Mouse (Mus musculus) gastrocnemius, postnatal 14 days (tissue): ENCODE data around the gene Gbp10. TPM values are rescaled to one million over a fixed set of nuclear protein-coding genes. Genes with fewer than 3 reads are reported as not detected.
"Not testable (repeated sequence)": the region's sequence is repeated elsewhere in the genome, so short reads cannot be mapped to it uniquely, and the experiment has no call there.

Experiments
- DNase-seq: peaks from one replicate; pipeline ENCODE4 v3.0.0; 2021; ENCODE audit warnings: mixed read lengths
- intact Hi-C: fragments of 180-260 bp; cut with DNase I; formaldehyde crosslinking; loops from one replicate; pipeline ENCODE4 v1.15.1; 2025; ENCODE audit warnings: low total_unique reads
- long read RNA-seq, 2 experiments: library from polyadenylated mRNA; stranded (forward); transcript quantifications; one replicate each; pipeline ENCODE4 v2.0.0; 2021
- total RNA-seq, 2 experiments: library from RNA; stranded (reverse); gene quantifications; 2 replicates each; pipeline ENCODE4 v1.2.3; 2021

The Gbp10 gene
- total RNA-seq, result under 1 TPM; 0.10 to 0.64 TPM
- long read RNA-seq, experiment 1, result 0 reads
- long read RNA-seq, experiment 2, result 0 reads

- peak; percentile 2 for DNase-seq
- intact Hi-C loops, result not testable (repeated sequence)
Observed at GRCm38 (mm10) chr5:105239483-105240047, at the start of gene Gbp10. Gene Gbp10 (minus strand): TSS chr5:105239533.

- intact Hi-C loops, DNase-seq: not testable (repeated sequence)
Observed at GRCm38 (mm10) chr5:105260673-105261072, 21.3 kb upstream of the Gbp10 start.

GRCm38 (mm10) chr5:105252491-105252890 lies 13.2 kb upstream of the Gbp10 start:
- DNase-seq, result no peak
- intact Hi-C loops, result no loop called here

GRCm38 (mm10) chr5:105244741-105245140 lies 5.4 kb upstream of the Gbp10 start:
- DNase-seq, intact Hi-C loops: not testable (repeated sequence)

- intact Hi-C loops, result not testable (repeated sequence)
- peak; percentile 4 for DNase-seq
Observed at GRCm38 (mm10) chr5:105240982-105241381, 1.6 kb upstream of the Gbp10 start.

- DNase-seq, intact Hi-C loops: not testable (repeated sequence)
Observed at GRCm38 (mm10) chr5:105238402-105238801, 931 bp downstream of the Gbp10 start.

- intact Hi-C loops, DNase-seq: not testable (repeated sequence)
Observed at GRCm38 (mm10) chr5:105236040-105236439, 3.3 kb downstream of the Gbp10 start.

GRCm38 (mm10) chr5:105208957-105209356 lies 30.4 kb downstream of the Gbp10 start:
- intact Hi-C loops, result not testable (repeated sequence)

GRCm38 (mm10) chr5:105200791-105201355 lies 38.5 kb downstream of the Gbp10 start:
- intact Hi-C loops, DNase-seq: not testable (repeated sequence)

More at GRCm38 (mm10) chr5:105208957-105209356, 30.4 kb downstream of the Gbp10 start:
- not testable (repeated sequence) for DNase-seq

GRCm38 (mm10) chr5:105199149-105199548 lies 40.2 kb downstream of the Gbp10 start:
- intact Hi-C loops, DNase-seq: not testable (repeated sequence)

- intact Hi-C loops, DNase-seq: not testable (repeated sequence)
Observed at GRCm38 (mm10) chr5:105197915-105198560, 41.3 kb downstream of the Gbp10 start.

GRCm38 (mm10) chr5:105196308-105196707 lies 43.0 kb downstream of the Gbp10 start:
- DNase-seq, intact Hi-C loops: not testable (repeated sequence)

GRCm38 (mm10) chr5:105192536-105192935 lies 46.8 kb downstream of the Gbp10 start:
- DNase-seq, intact Hi-C loops: not testable (repeated sequence)

- intact Hi-C loops, result no loop called here
- DNase-seq, result no peak
Observed at GRCm38 (mm10) chr5:105181446-105181845, 57.9 kb downstream of the Gbp10 start.

Other genes starting within 250 kb of the Gbp10 start
- 1 to 10 TPM; 3.7 to 4.0 TPM for gene Gbp9, start 100.0 kb downstream of the Gbp10 start, total RNA-seq
- not detected for gene Gbp8, start 100.0 kb downstream of the Gbp10 start, total RNA-seq
- gene Gbp4, start 99.9 kb downstream of the Gbp10 start, total RNA-seq, result 1 to 10 TPM; 1.3 to 1.8 TPM
- not detected for gene Gm43302, start 54.2 kb upstream of the Gbp10 start, total RNA-seq
- gene Gbp6, start 54.2 kb upstream of the Gbp10 start, total RNA-seq, result 1 to 10 TPM in 1 of 2 experiments, under 1 TPM in 1; 0.70 to 1.0 TPM
- 1 to 10 TPM; 5.0 to 5.7 TPM for gene Lrrc8b, start 176.2 kb upstream of the Gbp10 start, total RNA-seq